Mouse (Mus musculus): ENCODE measurements around the gene Bnc2. TPM values are rescaled to one million over a fixed set of nuclear protein-coding genes. Genes with fewer than 3 reads are reported as not detected.
A peak's percentile ranks its signal among the peaks of the same experiment; 100 is the strongest.

The Bnc2 gene
- polyA plus RNA-seq, 1 experiment from 2014 or later = 17.2 TPM

DNA sequence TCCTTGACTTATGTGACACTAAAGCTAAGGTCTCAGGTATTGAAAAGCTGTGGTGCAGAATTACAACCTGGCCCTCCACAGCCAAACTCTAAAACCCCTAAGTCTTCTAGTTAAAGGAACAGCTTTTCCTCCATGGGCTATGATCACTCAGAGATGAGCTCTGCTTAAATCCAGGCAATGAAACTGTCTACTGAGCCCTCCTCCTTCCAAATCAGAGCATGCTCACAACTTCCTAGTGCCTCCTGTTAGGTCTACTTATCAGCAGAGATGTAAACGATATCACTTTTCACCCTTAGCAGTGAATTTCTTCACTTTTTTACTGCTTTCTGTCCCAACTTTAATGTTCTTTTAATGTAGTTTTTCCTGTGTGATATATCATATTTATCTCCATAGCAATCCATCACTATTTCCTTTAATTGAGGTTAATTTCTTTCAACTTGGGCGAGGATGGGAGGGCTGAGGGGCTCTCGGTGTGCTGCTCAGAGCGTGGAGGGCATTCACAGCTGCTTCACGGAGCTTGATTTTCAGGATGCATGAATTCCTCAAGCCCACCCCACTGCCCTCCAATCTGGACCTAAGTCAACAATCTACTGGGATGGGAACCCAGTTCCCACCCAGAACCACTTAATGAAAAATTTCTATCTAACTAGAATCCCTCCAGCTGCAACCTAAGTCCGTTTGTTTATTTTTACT lies 94.7 kb downstream of the Bnc2 start:
- Histone ChIP-seq H3K36me3 (ENCODE audit: control insufficient read depth, insufficient read depth, low read length) (no peaks in the 10 kb centered on the region), H3K9me3 (replicated peaks; ENCODE audit: control insufficient read depth, low read length) (no peaks in the 10 kb centered on the region), H3K27me3 (ENCODE audit: control insufficient read depth, insufficient read depth, low read length) (no peaks in the 10 kb centered on the region), H3K4me3 (replicated peaks; ENCODE audit: low read length) (no peak overlapping the region), H3K9ac (ENCODE audit: low read length) (no peak overlapping the region), H3K27ac (ENCODE audit: low read length) (no peak overlapping the region), H3K4me1 (ENCODE audit: control insufficient read depth, insufficient read depth, low read length) (peaks cover 11% of the 10 kb centered on the region; the same call in 1 of the 2 replicates), H3K4me2 (ENCODE audit: low read depth, low read length) (no peak overlapping the region)
- ATAC-seq (ENCODE audit: insufficient read depth, low FRiP score) = no peak
- WGBS = 38% methylated on average over 6 of the region's 6 CpGs

DNA sequence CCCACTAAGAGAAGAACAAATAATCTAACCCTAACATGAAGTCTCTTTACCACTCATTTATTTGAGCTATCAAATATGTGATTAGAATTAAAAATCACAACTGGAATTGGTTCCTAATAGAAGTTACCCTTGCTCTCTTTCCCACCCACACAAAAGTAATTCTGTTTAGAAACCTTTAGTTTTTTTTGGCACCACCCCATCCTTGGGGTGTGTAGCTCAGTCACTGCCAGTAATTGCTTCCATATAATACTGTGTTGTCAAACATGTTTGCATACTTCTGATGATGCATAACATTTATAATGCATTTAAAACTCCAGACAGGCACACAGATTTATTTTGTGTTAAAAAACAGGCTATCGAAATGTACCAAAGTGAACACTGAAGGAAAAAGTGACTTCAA lies 96.8 kb downstream of the Bnc2 start:
- WGBS = 53% methylated on average over 1 of the region's 1 CpGs
- peaks cover 11% of the 10 kb centered on the region; the same call in 1 of the 2 replicates for H3K4me1 ChIP-seq (ENCODE audit: control insufficient read depth, insufficient read depth, low read length)
- no peak overlapping the region for H3K4me2 ChIP-seq (ENCODE audit: low read depth, low read length)
- no peaks in the 10 kb centered on the region for H3K9me3 ChIP-seq (replicated peaks; ENCODE audit: control insufficient read depth, low read length)
- no peak for ATAC-seq (ENCODE audit: insufficient read depth, low FRiP score)
- no peaks in the 10 kb centered on the region for H3K36me3 ChIP-seq (ENCODE audit: control insufficient read depth, insufficient read depth, low read length)
- no peak overlapping the region for H3K9ac ChIP-seq (ENCODE audit: low read length)
- no peaks in the 10 kb centered on the region for H3K27me3 ChIP-seq (ENCODE audit: control insufficient read depth, insufficient read depth, low read length)
- H3K4me3 ChIP-seq (replicated peaks; ENCODE audit: low read length) = no peak overlapping the region
- no peak overlapping the region for H3K27ac ChIP-seq (ENCODE audit: low read length)

DNA sequence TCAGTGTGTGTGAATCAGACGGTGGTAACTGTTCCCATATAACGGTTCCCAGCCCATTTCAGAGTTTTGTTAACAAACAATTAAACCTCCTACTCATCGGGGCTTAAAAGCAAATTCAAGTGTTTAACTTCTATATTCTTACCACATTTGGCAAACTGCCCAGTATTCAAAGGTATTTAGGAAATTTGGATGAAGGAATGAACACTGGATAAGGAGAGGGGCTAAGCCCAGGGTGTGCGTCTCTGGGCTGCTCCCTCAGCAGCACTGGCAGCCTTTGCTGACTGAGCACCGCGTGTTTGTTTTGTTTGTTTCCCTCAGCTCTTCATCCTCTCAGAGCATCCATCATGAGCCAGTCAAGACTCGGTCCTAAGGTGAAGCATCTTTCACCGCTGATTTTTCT lies 109.0 kb downstream of the Bnc2 start:
- no peak overlapping the region for H3K4me3 ChIP-seq (replicated peaks; ENCODE audit: low read length)
- no peak overlapping the region for H3K27ac ChIP-seq (ENCODE audit: low read length)
- no peaks in the 10 kb centered on the region for H3K27me3 ChIP-seq (ENCODE audit: control insufficient read depth, insufficient read depth, low read length)
- no peaks in the 10 kb centered on the region for H3K36me3 ChIP-seq (ENCODE audit: control insufficient read depth, insufficient read depth, low read length)
- H3K4me1 ChIP-seq (ENCODE audit: control insufficient read depth, insufficient read depth, low read length) = peaks cover 2% of the 10 kb centered on the region; the same call in 1 of the 2 replicates
- no peaks in the 10 kb centered on the region for H3K9me3 ChIP-seq (replicated peaks; ENCODE audit: control insufficient read depth, low read length)
- no peak for ATAC-seq (ENCODE audit: insufficient read depth, low FRiP score)
- no peak overlapping the region for H3K9ac ChIP-seq (ENCODE audit: low read length)
- no peak overlapping the region for H3K4me2 ChIP-seq (ENCODE audit: low read depth, low read length)
- WGBS = 25% methylated on average over 8 of the region's 8 CpGs

DNA sequence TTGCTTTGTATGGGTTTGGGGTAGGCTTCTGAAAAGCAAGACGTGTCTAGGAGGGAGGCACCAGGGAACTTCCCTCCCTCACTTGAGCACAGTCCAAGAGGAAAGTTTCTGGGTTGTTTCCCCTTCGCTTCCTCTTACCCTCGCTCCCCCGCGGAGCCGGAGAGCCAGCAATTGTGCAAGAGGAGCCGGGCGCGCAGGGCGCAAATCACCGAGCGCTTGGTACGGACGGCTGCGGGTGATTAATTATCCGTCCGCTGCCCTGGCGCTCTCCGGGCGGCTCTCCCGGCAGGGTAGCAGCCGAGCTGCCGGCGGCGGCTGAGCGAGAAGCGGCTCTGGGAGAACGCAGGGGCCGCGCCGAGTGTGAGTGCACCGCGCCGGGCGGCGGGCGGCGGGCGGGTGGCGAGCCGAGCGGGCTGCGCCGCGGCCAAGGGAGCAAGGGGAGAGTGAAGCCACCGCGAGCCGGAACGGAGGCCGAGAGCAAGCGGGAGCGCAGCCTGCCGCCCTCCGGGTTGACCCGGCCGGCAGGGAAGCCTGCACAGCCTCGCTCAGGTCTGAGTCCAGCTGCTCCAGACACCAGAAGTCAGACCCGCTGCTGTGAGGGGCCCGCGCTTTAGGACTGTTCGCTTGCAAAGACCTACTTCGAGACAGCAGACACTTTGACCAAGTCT lies 129.7 kb downstream of the Bnc2 start:
- peak; percentile 87 for ATAC-seq (ENCODE audit: insufficient read depth, low FRiP score)
- H3K9ac ChIP-seq (ENCODE audit: low read length) = peak overlapping the region; percentile 81
- H3K4me3 ChIP-seq (replicated peaks; ENCODE audit: low read length) = peak overlapping the region; percentile 66
- H3K27ac ChIP-seq (ENCODE audit: low read length) = peak overlapping the region; percentile 81
- peak overlapping the region; percentile 78 for H3K4me2 ChIP-seq (ENCODE audit: low read depth, low read length)
- no peaks in the 10 kb centered on the region for H3K9me3 ChIP-seq (replicated peaks; ENCODE audit: control insufficient read depth, low read length)
- H3K27me3 ChIP-seq (ENCODE audit: control insufficient read depth, insufficient read depth, low read length) = no peaks in the 10 kb centered on the region
- under 1% methylated on average over 52 of the region's 62 CpGs for WGBS
- H3K4me1 ChIP-seq (ENCODE audit: control insufficient read depth, insufficient read depth, low read length) = peaks cover 6% of the 10 kb centered on the region
- H3K36me3 ChIP-seq (ENCODE audit: control insufficient read depth, insufficient read depth, low read length) = no peaks in the 10 kb centered on the region

DNA sequence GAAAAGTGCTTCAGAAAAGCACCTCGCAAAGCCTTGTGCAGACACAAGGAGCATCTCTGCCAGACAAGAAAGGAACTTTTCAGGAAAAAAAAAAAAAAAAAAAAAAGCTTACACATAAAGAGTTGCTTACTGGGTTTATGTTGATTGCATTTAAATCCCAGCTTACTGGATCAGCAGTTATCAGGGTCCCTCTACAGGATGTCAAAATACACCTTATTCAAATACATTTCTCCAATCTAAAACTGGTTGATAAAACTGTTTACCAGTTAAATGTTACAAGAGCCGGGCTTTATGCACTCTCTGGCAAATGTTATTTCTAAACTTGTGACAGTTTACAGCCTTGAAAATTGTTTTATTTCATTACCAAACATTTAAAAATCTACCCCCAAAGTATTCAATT lies 130.4 kb downstream of the Bnc2 start:
- no peak for ATAC-seq (ENCODE audit: insufficient read depth, low FRiP score)
- Histone ChIP-seq H3K4me1 (ENCODE audit: control insufficient read depth, insufficient read depth, low read length) (peaks cover 9% of the 10 kb centered on the region), H3K36me3 (ENCODE audit: control insufficient read depth, insufficient read depth, low read length) (no peaks in the 10 kb centered on the region), H3K4me2 (ENCODE audit: low read depth, low read length) (peak overlapping the region; percentile 78), H3K27me3 (ENCODE audit: control insufficient read depth, insufficient read depth, low read length) (no peaks in the 10 kb centered on the region), H3K9me3 (replicated peaks; ENCODE audit: control insufficient read depth, low read length) (no peaks in the 10 kb centered on the region), H3K27ac (ENCODE audit: low read length) (no peak overlapping the region), H3K4me3 (replicated peaks; ENCODE audit: low read length) (peak overlapping the region; percentile 66), H3K9ac (ENCODE audit: low read length) (no peak overlapping the region)
- 39% methylated on average over 2 of the region's 2 CpGs for WGBS

DNA sequence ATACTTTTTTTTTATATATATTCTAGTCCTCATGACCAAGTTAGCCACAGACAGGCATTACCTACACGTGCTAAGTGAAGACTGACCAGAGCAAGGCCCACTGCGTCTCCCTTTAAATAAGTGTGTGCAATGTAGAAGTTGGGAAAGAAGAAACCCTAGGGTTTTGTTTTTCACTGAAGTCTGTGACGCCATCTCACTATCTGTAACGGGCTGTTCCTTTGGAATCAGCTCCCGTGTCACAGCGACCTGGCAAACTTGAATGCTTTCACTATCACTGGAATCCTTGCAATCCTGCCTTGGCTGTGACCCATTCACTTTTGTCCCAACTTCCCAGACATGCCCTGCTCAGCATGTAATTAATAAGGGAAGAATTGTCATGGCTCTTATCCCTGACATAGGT lies 134.5 kb downstream of the Bnc2 start:
- no peak for ATAC-seq (ENCODE audit: insufficient read depth, low FRiP score)
- no peaks in the 10 kb centered on the region for H3K27me3 ChIP-seq (ENCODE audit: control insufficient read depth, insufficient read depth, low read length)
- H3K36me3 ChIP-seq (ENCODE audit: control insufficient read depth, insufficient read depth, low read length) = no peaks in the 10 kb centered on the region
- H3K4me2 ChIP-seq (ENCODE audit: low read depth, low read length) = no peak overlapping the region
- H3K4me3 ChIP-seq (replicated peaks; ENCODE audit: low read length) = no peak overlapping the region
- 0 out of 2 replicates have a peak, but pooled peaks cover 4% of the 10 kb centered on the region for H3K4me1 ChIP-seq (ENCODE audit: control insufficient read depth, insufficient read depth, low read length)
- no peak overlapping the region for H3K9ac ChIP-seq (ENCODE audit: low read length)
- no peaks in the 10 kb centered on the region for H3K9me3 ChIP-seq (replicated peaks; ENCODE audit: control insufficient read depth, low read length)
- no peak overlapping the region for H3K27ac ChIP-seq (ENCODE audit: low read length)
- WGBS = 73% methylated on average over 6 of the region's 6 CpGs

DNA sequence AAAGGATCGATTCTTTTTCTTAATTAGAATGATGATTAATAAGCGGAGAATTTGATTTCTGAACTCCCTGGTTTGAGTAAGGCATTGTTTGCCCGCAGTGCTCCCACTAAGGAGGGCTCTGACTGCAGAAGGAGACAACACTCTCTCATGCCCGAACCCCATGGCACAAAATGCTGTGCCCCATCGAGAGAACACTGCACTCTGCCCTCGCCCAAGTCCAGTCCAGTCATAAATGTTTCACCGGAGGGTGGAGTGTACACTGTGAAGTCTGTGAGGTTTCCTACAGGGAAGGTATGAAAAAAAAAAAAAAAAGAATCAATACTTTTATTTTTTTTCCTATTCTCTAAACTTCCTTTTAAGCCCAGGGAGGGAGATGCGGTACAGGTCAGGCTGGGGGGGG lies 135.7 kb downstream of the Bnc2 start:
- Histone ChIP-seq H3K4me1 (ENCODE audit: control insufficient read depth, insufficient read depth, low read length) (0 out of 2 replicates have a peak, but pooled peaks cover 4% of the 10 kb centered on the region), H3K36me3 (ENCODE audit: control insufficient read depth, insufficient read depth, low read length) (no peaks in the 10 kb centered on the region), H3K9ac (ENCODE audit: low read length) (no peak overlapping the region), H3K4me3 (replicated peaks; ENCODE audit: low read length) (no peak overlapping the region), H3K27ac (ENCODE audit: low read length) (no peak overlapping the region), H3K4me2 (ENCODE audit: low read depth, low read length) (no peak overlapping the region), H3K27me3 (ENCODE audit: control insufficient read depth, insufficient read depth, low read length) (no peaks in the 10 kb centered on the region), H3K9me3 (replicated peaks; ENCODE audit: control insufficient read depth, low read length) (no peaks in the 10 kb centered on the region)
- 70% methylated on average over 8 of the region's 8 CpGs for WGBS
- no peak for ATAC-seq (ENCODE audit: insufficient read depth, low FRiP score)

DNA sequence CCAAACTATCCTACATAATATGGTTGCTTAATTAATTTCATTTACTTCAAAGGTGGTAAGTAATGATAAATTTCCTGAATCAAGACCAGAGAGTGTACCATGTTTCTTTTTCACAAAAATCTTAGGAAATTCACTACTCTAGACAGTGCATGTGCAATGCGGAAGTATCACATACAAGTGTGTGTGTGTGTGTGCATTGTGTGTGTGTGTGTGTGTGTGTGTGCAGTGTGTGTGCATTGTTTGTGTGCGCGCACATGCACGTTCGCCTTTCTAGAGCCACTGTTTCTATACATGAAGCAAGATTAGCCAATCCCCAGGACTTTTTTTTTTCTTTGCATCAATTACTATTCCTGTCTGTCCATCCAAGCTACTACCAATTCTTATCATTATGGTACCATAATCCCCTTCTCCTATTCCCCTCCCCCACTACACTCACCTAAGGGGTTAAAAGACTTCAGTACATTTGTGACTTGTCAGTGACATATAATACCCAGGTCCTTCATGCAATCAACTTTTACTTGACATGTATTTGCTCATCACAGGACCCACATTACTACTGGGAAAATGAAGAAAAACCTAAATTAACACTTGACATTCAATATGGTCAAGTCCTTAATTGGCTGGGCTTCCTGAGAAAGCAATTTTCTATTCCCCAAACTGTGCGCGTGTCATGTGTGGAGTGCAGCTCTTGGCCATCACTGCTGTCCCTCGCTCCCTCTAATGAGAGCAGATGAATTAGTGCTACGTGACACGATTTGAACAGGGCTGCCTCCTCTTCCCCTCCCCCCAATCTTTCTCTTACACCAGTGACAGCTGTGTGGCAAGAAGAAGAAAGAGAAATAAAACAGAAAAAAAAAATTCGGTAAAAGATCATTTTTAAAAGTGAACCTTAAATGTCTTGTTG lies 145.9 kb downstream of the Bnc2 start:
- no peaks in the 10 kb centered on the region for H3K36me3 ChIP-seq (ENCODE audit: control insufficient read depth, insufficient read depth, low read length)
- H3K27ac ChIP-seq (ENCODE audit: low read length) = no peak overlapping the region
- ATAC-seq (ENCODE audit: insufficient read depth, low FRiP score) = no peak
- H3K4me3 ChIP-seq (replicated peaks; ENCODE audit: low read length) = no peak overlapping the region
- WGBS = 82% methylated on average over 11 of the region's 11 CpGs
- H3K4me2 ChIP-seq (ENCODE audit: low read depth, low read length) = no peak overlapping the region
- no peaks in the 10 kb centered on the region for H3K9me3 ChIP-seq (replicated peaks; ENCODE audit: control insufficient read depth, low read length)
- H3K27me3 ChIP-seq (ENCODE audit: control insufficient read depth, insufficient read depth, low read length) = no peaks in the 10 kb centered on the region
- H3K4me1 ChIP-seq (ENCODE audit: control insufficient read depth, insufficient read depth, low read length) = peaks cover 9% of the 10 kb centered on the region
- no peak overlapping the region for H3K9ac ChIP-seq (ENCODE audit: low read length)

DNA sequence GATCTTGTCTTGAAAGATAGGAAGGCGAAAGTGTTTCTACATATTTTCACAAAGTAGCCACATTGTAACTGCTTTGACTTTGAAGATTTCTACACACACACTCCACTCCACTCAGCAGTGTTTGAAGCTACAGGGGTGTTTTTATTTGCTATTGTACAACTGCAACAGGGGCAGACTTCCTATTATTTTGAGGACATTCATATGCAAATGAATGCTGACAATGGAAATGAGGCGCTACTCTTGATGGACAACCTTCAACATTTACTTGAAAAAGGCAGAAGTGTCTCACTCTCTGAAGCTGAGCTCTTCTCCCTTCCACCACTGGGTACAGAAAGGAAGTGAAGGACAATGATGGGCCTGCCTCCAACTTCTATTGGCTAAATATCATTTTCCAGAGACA lies 146.7 kb downstream of the Bnc2 start:
- H3K27me3 ChIP-seq (ENCODE audit: control insufficient read depth, insufficient read depth, low read length) = no peaks in the 10 kb centered on the region

More for the DNA sequence above, 146.7 kb downstream of the Bnc2 start:
- Histone ChIP-seq H3K4me3 (replicated peaks; ENCODE audit: low read length) (no peak overlapping the region), H3K9ac (ENCODE audit: low read length) (no peak overlapping the region), H3K36me3 (ENCODE audit: control insufficient read depth, insufficient read depth, low read length) (no peaks in the 10 kb centered on the region), H3K9me3 (replicated peaks; ENCODE audit: control insufficient read depth, low read length) (no peaks in the 10 kb centered on the region), H3K4me2 (ENCODE audit: low read depth, low read length) (no peak overlapping the region), H3K27ac (ENCODE audit: low read length) (no peak overlapping the region), H3K4me1 (ENCODE audit: control insufficient read depth, insufficient read depth, low read length) (peaks cover 17% of the 10 kb centered on the region)
- no peak for ATAC-seq (ENCODE audit: insufficient read depth, low FRiP score)
- WGBS = 77% methylated on average over 2 of the region's 2 CpGs
